Mouse (Mus musculus): ENCODE data around the gene Alg14. TPM values are rescaled to one million over a fixed set of nuclear protein-coding genes. Genes with fewer than 3 reads are reported as not detected.
A peak's percentile ranks its signal among the peaks of the same experiment; 100 is the strongest.

Gene Alg14
- total RNA-seq, 2 experiments from 2014 or later, result 16.0 to 17.5 TPM

DNA sequence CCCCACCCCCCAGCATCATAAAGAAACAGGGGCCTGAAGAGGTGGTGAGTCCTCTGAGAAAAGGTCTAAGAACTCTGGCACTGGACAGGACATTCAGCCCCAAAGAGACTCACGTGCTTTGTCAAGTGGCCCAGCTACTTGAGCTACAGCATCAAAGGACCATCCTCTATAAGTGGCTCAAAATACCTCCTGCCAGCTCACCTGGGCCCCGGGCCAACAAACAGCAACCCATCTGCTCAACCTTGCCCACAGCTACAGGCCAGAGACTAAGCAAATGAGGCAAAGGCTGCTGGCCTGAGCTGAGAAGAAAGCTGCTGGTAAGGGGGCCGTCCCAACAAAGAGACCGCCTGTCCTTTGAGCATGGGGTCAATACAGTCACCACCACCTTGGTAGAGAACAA, 14.0 kb upstream of the Alg14 start:
- no peak for DNase-seq (ENCODE audit: low spot score in 2 of 2)

DNA sequence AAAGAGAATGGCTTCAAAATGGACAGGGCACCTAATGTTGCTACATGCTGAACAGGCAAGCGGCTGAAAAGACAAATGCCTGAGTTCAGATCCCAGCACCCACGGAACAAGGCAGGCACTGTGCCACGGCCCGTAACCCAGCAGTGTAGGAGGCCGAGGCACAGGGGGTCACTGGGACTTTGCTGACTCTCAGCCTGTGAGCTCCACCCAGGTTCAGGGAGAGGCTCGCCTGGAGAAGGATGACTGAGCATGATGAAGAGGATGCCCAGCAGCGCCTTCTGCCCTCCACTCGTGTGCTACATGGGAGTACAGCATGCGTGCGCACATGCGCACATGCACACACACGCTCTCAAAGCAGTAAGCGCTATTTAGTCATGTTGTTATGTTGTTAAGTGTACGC, 11.9 kb upstream of the Alg14 start:
- no peak for DNase-seq (ENCODE audit: low spot score in 2 of 2)

DNA sequence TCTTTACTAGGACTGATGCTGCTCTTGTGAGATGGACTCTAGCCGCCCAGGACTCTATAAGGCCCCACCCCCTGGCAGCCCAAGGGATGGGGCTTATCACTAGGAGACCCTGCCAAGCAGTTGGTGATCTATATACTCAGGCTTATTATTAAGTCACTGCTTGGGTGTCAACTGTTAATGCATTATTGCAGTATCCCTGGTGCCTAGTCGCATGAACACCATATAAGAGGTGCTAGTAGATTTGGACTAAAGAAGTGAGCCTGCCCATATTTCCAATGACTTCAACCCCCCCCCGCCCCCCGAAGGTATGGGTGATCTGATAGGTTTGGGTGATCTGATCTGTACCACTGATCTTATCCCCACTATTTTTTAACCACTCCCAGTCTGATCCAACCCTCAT, 8.6 kb upstream of the Alg14 start, which contains the start of gene Tmem56:
TSS of gene Tmem56 (minus strand) at position 101 of the 400 bp plus-strand sequence.
- no peak for DNase-seq (ENCODE audit: low spot score in 2 of 2)

DNA sequence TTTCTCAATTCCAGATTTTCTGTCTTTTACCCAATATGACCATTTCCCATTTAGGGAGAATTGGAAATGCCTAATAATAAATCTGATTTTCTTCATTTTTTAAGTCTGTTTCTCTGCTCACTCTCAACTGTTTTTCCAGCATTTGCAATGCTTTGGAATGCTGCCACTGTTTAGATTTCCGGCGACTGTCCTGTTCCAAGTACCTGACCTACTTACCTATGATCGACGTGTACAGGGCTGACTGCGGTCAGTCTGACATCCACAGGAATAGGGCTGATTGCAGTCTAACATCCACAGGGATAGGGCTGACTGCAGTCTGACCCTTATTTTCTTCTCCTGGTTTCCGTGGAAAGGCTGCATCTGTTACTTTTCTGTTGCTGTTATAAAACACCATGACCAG, 6.4 kb upstream of the Alg14 start:
- no peak for DNase-seq (ENCODE audit: low spot score in 2 of 2)

DNA sequence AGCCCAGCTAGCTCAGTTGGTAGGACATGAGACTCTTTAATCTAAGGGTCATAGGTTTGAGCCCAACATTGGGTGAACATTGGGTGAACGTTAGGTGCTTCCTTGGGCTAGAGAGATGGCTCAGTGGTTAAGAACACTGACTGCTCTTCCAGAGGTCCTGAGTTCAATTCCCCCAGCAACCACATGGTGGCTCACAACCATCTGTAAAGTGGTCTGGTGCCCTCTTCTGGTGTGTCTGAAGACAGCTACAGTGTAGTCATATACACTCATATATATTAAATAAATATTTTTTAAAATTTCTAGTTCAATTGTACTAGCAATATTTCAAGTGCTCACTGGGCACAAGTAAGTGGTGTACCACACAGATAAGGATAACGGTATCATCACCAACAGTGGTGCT, 4.4 kb upstream of the Alg14 start:
- DNase-seq (ENCODE audit: low spot score in 2 of 2), result no peak

DNA sequence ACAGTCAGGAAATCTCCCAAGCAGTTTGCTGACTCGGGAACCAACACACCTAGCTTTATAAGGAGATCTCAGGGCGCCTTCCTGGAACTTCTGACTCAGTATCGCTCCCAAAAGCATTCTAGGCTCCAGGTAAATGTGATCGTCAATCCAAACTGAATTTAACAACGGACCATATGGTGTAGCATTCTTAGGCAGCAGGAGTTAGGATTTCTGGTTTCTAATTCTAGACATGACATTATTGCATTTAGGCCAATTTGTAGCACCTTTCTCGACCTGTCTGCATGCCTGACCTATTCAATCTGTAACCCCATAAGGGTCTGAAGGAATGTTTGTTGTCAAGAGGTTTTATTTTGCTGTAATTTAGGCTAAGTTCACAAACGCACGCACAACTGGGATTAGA, 892 bp upstream of the Alg14 start:
- DNase-seq (ENCODE audit: low spot score in 2 of 2), result no peak

DNA sequence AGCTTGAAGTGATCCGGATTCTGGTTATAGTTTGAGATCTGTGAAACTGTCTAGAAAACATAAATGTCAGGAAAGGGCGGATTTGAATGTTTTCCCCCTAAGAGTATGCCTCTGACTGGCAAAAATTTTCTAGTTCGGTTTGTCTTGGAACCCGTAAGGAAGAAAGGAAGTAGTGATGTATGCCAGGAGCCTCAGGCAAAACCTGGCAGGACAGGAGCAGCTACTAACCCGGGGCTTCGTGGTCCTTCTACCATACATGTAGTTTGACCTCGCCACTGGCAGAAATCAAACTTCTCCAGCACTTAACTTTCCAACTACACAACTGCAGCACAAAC, 381 bp upstream of the Alg14 start:
- DNase-seq (ENCODE audit: low spot score in 2 of 2), result no peak

DNA sequence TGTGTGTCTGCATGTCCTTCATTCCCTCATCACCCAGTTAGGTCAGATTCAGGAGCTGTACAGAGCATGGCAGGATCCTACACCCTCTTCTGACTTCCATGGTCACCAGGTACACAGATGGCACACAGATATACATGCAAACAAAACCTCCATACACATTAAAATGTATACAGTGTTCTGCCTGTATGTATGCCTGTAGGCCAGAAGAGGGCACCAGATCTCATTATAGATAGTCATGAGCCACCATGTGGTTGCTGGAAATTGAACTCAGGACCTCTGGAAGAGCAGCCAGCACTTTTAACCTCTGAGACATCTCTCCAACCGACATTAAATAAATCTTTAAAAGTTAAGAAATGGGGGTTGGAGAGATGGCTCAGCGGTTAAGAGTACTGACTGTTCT, 2.6 kb downstream of the Alg14 start:
- DNase-seq (ENCODE audit: low spot score in 2 of 2), result no peak

DNA sequence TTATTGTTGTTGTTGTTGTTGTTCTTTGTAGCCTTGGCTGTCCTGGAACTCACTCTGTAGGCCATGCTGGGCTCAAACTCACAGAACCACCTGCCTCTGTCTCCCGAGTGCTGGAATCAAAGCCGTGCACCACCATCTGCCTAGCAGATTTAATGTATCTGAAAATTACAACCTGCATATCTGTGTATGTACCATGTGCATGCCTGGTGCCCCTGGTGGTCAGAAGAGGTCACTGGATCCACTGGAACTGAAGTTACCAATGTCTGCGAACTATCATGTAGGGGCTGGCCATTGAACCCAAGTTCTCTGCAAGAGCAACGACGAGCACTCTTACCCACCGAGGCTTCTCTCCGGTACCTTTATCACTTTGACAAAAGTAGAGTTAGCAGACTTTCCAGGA, 15.1 kb downstream of the Alg14 start:
- no peak for DNase-seq (ENCODE audit: low spot score in 2 of 2)

DNA sequence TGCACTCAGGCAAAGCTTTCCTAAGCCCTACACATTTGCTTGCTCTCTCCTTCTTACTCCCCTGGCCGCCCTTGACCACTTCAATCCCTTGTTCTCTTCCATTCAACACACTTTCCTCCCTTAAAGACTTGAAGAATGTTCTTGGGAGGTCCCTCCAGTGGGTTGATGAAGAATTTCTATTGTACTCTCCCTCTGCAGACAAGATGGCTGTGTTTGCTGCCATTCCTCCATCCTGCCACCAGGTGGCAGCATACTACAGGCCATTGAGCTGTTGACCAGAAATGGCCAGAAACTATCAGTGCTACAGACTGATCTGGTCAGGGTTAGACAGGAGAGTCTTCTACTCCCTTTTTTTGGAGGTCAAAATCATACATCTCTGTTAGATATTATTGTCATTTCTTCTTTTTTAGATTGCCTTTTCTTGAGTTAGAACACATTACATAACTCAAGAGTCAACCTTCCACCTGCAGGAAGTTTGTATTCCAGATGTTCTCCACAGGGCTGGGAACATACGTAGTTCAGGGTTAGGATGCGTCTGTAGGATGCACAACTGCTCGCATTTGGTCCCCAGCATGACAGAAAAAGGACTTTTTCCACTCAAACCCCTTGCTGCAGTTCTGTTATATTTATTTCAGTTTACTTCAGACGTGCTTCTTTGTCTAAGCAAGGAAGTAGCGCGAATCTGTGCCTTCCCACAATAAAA, 16.1 kb downstream of the Alg14 start:
- peak; percentile 59 to 87 for DNase-seq (ENCODE audit: low spot score in 2 of 2)

DNA sequence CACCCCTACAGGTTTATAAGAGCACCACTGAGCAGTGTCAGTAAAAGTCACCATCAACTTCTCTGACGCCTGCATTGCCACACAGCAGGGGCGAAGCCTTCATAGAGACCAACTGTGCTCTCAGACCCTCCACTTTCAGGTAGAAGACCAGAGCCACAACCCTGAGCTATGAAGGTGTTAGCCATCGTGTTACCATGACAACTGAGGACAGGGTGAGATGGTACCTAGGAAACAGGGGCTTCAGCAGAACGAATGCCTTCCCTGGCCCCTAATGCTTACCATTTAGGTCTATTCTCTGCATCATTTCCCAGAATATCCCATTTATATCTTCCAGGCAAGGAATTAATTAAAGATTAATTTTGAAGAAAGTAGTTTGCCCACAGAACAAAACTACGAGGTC, 17.4 kb downstream of the Alg14 start:
- DNase-seq (ENCODE audit: low spot score in 2 of 2), result no peak

DNA sequence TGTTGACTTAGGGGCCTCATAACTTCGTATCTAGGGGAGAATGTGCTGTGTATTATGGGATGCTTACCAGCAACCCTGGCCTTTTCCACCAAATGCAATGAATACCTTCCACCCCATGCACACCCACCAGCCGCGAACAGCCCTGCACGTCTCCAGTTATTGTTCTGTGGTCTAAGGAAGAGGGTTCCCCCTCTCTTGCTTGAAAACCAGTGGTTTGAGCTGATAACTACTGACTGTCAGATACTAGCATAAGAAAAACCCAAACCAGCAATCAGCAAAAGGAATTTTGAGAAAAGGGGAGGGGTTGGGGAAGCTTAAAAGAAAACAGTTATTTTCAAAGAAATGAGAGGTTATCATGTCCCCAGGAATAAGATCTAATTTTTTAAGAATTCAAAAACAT, 17.9 kb downstream of the Alg14 start:
- no peak for DNase-seq (ENCODE audit: low spot score in 2 of 2)

DNA sequence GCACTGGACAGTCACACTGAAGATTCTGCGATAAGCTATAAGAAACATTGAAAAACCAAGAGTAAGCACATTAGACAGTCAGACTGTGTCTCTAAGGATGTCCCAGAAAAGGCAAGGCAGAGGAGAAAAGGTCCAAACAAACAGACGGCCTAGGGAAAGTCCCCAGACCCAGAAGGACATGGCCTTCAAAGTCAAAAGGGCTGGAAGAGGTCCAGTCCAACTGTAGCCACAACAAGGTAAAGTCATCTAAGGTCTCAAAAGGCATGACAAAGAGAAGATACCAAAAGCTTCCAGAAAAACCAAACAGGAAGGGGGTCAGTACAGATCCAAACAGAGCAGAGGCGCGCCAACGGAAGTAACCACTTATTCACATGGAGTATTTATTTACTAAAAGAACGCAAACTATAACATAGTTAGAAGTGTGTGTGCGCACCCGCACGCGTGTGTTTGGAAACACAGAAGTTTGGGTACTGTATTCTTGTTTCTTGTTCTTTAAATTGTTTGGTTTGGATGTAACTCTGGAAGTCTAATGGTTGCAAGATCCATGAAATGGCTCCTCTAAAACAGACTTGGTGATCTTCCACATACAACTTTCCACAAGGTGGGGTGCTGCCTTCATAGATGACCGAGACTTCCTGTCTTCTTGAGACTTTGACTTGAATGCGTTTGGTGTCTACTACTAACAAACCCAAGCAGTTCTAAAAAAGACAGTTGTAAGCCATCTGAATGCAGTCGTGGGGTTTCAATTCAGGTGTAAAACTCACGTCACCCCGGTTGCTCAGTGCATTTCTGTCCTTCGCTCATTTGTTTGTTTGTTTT, 18.5 kb downstream of the Alg14 start:
- no peak for DNase-seq (ENCODE audit: low spot score in 2 of 2)

DNA sequence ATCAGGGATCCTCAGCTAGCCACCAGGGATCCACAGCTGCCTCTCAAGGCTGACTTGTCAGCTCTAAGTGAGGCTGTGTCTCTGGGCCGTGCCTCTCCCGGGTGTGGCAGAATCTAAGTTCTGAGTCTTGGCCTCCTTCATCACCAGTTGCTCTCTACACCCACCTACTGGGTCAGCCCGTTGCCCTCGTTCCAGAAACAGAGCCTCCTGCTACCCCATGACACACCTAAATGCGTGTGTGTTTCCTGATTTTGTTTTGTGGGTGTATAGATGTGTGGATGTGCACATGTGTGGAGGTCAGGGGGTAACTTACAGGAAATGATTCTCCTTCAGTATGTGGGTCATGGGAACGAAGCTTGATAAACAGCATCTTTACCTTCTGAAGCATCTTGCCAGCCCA, 20.9 kb downstream of the Alg14 start:
- DNase-seq (ENCODE audit: low spot score in 2 of 2), result no peak

DNA sequence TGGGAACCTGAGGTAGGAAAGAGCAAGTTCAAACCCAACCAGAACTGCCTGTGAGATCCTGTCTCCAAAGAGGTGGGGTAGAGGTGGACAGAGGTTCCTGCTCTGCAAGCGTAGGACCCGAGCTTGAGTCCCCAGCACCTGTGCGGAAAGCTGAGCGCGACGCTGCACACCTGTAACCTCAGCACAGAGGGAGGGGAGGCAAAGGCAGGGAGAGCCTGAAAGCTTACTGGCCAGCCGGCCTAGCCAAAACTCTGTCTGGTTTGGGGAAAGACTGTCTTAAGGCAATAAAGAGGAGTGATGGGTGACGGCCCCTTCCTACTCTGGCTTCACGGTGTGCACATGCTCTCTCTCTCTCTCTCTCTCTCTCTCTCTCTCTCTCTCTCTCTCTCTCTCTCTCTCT, 21.4 kb downstream of the Alg14 start:
- DNase-seq (ENCODE audit: low spot score in 2 of 2), result no peak

DNA sequence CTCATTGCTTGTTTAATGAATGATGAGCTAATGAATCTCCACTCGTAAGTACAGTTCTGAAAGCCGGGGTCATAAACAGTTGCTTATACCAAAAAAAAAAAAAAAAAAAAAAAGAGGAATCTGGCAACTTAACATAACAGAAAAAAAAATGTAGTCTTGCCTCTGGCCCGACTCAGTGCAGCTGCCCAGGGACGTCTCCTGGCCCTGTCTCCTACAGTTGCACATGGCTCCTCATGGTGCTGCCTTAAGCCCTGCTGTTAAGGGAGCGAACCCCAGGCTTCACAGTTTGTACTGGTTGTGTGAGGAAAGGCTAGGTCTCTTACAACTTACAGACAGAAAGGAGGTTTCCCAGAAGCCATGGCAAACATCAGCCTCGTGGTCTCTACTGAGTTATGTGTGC, 22.6 kb downstream of the Alg14 start:
- DNase-seq (ENCODE audit: low spot score in 2 of 2), result no peak

DNA sequence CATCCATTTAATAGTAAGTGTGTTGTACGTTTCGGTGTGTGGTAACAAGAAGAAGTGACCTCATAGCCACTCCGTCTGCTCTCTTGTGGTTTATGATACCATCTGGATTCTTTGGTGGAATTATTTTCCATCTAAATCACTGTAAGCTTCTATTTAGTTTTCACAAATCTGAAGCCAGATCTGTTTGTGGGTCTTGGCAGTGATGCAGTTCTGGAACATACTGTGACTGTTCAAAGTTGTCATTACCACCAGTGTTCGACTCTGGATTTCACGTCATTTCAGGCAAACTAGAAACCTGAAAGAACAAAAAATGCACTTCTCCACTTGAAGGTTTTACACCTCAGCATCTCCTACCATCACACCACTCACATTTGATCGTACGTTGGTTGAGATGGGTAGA, 23.9 kb downstream of the Alg14 start:
- DNase-seq (ENCODE audit: low spot score in 2 of 2), result peak in 1 of 2 experiments; percentile 43

DNA sequence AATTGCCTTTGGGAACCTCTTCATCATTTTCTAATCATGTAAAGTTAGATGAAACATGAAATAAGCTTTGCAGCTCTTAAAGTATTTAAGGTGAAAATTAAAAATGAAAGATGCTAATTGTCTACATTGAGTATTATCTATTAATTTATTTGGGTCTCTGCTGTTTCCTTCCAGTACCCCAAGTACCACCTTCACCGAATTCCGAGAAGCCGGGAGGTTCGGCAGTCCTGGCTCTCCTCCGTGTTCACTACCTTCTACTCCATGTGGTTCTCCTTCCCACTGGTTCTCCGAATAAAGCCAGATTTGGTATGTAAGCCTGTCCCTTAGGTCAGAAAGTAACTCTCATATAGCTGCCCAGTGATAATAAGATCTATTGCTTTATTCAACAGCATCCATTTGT, 28.3 kb downstream of the Alg14 start:
- DNase-seq (ENCODE audit: low spot score in 2 of 2), result no peak

DNA sequence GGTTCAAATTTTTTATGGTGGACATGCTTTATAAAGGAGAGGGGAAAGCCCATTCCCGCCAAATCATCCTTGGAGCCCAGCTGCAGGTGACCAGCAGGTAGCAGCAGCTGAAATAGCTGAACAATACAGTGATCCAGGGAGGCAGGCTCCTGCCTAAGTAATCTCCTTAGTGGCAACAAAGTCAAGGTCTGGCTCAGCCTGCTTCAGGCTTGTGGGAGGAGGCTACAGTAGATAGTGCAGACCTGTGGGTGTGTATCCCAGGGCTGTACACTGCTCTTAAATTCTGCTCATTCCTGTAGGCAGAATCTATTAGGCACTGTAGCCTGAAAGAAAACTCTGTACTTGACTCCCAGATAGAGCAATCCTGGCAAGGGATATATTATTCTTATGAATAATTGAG, 29.3 kb downstream of the Alg14 start:
- no peak for DNase-seq (ENCODE audit: low spot score in 2 of 2)

DNA sequence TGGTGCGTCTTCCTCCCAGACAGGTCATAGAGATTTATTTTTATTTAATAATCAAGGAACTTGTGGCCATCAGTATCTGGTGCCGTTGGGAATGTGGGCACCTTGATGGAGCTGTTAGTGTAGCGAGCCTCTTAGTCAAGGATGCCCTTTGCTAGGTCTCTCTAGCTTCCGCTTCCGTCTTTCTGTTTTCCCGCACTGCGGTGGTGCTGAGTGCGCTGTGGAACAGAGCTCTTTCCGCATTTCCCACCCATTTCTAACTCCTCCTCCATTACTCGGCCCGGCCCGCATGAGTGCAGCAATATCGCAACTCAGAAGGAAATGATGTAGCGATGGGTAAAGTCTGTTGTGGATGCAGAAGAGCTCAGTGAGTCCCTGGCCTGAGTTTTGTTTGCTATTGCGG, 31.8 kb downstream of the Alg14 start:
- no peak for DNase-seq (ENCODE audit: low spot score in 2 of 2)

DNA sequence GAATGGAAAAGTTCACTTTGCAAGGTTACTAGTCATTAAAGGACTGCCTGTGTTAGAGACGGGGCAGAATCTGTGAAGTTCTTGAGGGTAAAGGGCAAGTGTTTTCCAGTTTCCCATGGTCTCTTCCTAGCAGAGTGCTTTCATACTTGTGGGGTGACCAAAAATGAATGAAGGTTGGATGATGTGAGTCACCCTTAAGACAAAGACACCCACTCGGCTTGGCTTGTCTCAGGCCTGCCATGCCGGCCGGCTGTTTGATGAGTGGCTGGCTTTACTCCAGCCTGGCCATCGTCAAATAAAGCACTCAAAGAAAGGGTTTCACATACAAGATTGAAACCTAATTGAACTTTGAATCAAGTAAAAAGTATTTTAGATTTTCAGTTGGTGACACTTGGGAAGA, 35.8 kb downstream of the Alg14 start:
- no peak for DNase-seq (ENCODE audit: low spot score in 2 of 2)

DNA sequence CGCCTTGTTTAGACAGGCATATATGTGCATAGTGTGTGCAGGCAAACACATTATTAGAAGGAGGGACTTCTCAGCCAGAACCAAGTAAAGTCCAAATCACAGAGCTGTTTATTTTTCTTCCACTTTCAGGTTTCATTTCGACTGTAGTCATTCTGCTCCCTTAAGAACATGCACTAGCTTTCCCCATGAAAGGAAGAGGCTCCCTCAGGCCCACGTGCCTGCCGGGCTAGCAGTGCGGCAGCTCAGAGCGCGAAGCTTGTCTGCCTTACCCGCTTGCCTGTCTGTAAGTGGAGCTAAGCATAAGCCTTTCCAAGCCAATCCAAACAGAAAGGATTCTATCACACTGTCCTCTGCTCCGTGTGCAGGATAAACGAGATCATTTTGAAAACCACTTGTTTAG, 38.1 kb downstream of the Alg14 start:
- DNase-seq (ENCODE audit: low spot score in 2 of 2), result no peak

DNA sequence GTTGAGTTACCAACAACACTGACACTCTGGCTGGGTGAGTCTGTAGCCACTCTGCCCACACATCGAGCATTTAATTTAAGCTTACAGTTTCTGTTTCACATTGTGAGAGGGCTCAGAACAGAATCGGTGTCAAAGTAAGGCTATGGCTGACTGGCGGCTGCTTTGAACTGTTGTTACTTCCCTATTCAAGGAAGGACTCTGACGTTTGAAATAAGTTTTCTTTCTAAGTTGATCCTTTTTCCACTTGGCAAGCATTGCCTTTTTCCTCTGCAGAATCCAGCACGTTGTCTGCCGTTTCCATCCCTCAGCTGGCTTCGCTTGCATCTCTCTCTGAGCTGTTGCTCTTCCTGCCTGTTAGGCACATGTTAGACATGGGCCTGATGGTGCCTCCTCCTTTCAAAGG, 38.7 kb downstream of the Alg14 start:
- no peak for DNase-seq (ENCODE audit: low spot score in 2 of 2)

Measured in layer of hippocampus, adult 18-20 months (tissue).